Mouse (Mus musculus): ENCODE results near the gene Slco6c1.

Gene Slco6c1

GRCm38 (mm10) chr1:97128201-97128600 lies at the start of gene Slco6c1:
Slco6c1 (minus strand) TSS chr1:97128301.
- in situ Hi-C loops (cut with MseI, MboI): no loop called here

GRCm38 (mm10) chr1:97038982-97039381 lies 89.1 kb downstream of the Slco6c1 start:
- in situ Hi-C loops (cut with MseI, MboI): loop anchor here in 1 of 2 experiments (25.0 kb wide), 1 partner anchor 648 kb away; no protein-coding TSS in a partner anchor

- in situ Hi-C loops (cut with MseI, MboI): loop anchor here in 1 of 2 experiments (25.0 kb wide), 1 partner anchor 649 kb away; no protein-coding TSS in a partner anchor
Measured at GRCm38 (mm10) chr1:97038548-97038947, 89.6 kb downstream of the Slco6c1 start.

GRCm38 (mm10) chr1:97037955-97038354 lies 90.1 kb downstream of the Slco6c1 start:
- in situ Hi-C loops (cut with MseI, MboI): loop anchor here in 1 of 2 experiments (25.0 kb wide), 1 partner anchor 649 kb away; no protein-coding TSS in a partner anchor

- in situ Hi-C loops (cut with MseI, MboI): no loop called here
Measured at GRCm38 (mm10) chr1:97021388-97021787, 106.7 kb downstream of the Slco6c1 start.

- in situ Hi-C loops (cut with MseI, MboI): loop anchor here (5.0 kb wide), 1 partner anchor 172 kb away; no protein-coding TSS in a partner anchor
Measured at GRCm38 (mm10) chr1:97019404-97019803, 108.7 kb downstream of the Slco6c1 start.

- in situ Hi-C loops (cut with MseI, MboI): loop anchor here (5.0 kb wide), 1 partner anchor 172 kb away; no protein-coding TSS in a partner anchor
Measured at GRCm38 (mm10) chr1:97018978-97019377, 109.1 kb downstream of the Slco6c1 start.

All from mouse trophoblast stem cell (cell line).